Mouse (Mus musculus) cerebellum, adult 2 months (tissue): ENCODE results near the gene Abcc5. TPM values are rescaled to one million over a fixed set of nuclear protein-coding genes. Genes with fewer than 3 reads are reported as not detected.
A peak's percentile ranks its signal among the peaks of the same experiment; 100 is the strongest.

Source experiments
- DNase-seq, 2 experiments: peaks; one replicate each; pipeline ENCODE4 v3.0.0; 2021
- H3K27ac ChIP-seq: fragments of 200-500 bp; 2 replicates; pipeline ENCODE4 v1.5.1; 2012; ENCODE audit warnings: low read length, control low read depth, inconsistent platforms; ENCODE audit not compliant: insufficient read depth
- H3K27me3 ChIP-seq: fragments of 200-500 bp; 2 replicates; pipeline ENCODE4 v1.6.1; 2012; ENCODE audit warnings: inconsistent platforms, mild to moderate bottlenecking, low read length, moderate library complexity; ENCODE audit not compliant: control insufficient read depth, insufficient read depth
- H3K4me1 ChIP-seq: fragments of 200-500 bp; 2 replicates; pipeline ENCODE4 v1.6.1; 2011; ENCODE audit warnings: low read length; ENCODE audit not compliant: control insufficient read depth, insufficient read depth
- H3K4me3 ChIP-seq: fragments of 200-500 bp; replicated peaks from 2 replicates; pipeline ENCODE3; 2011; ENCODE audit warnings: mild to moderate bottlenecking, low read depth, low read length, control low read depth; ENCODE audit not compliant: insufficient read depth
- CTCF ChIP-seq: fragments of 200-500 bp; IDR thresholded peaks from 2 replicates; pipeline ENCODE4 v1.5.1; 2011; ENCODE audit warnings: low read depth, mild to moderate bottlenecking, control low read depth, low read length, moderate library complexity, borderline replicate concordance; ENCODE audit not compliant: insufficient read depth
- POLR2A ChIP-seq: fragments of 200-500 bp; IDR thresholded peaks from 2 replicates; pipeline ENCODE4 v1.6.1; 2011; ENCODE audit warnings: low read length, control low read depth, borderline replicate concordance; ENCODE audit not compliant: insufficient read depth
- WGBS: fragments of 180-500 bp; shearing (Covaris S2); methylation state at CpG from one replicate; pipeline ENCODE4 v1.1.7; 2018; 5-methylcytosine and 5-hydroxymethylcytosine counted together
- polyA plus RNA-seq: library from polyadenylated mRNA; depleted of rRNA; stranded (reverse); fragments of >200 nt; gene quantifications from 2 replicates; pipeline ENCODE4 v1.2.3, GENCODE M21; 2012

Abcc5 gene
- polyA plus RNA-seq, 1 experiment = 263 TPM

DNA sequence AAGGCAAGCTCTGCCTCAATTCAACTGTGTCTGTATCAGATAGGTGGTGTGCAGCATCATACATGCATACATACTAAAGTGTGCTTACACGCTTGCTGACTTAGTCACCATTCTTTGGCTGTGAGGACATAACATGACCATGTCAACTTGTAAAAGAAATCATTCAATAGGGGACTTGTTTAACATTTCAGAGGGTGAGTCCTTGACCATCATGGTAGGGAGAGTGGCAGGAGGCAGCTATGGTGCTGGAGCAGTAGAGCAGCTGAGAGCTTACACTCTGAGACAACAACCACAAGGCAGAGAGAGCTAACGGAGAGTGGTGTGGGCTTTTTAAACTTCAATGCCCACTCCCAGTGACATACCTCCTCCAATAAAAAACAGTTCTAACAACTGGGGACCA is 9.9 kb downstream of the Abcc5 start:
- no peak overlapping the region for H3K27ac ChIP-seq
- 95% methylated on average over 2 of the region's 2 CpGs for WGBS
- H3K27me3 ChIP-seq = no peaks in the 10 kb centered on the region
- TF ChIP-seq POLR2A (no peak), CTCF (no peak)
- no peaks in the 10 kb centered on the region; the same call in 1 of the 2 replicates for H3K4me1 ChIP-seq
- DNase-seq = no peak
- H3K4me3 ChIP-seq = no peak overlapping the region

- no peak for TF ChIP-seq POLR2A
- no peak for TF ChIP-seq CTCF
- 86% methylated on average over 6 of the region's 6 CpGs for WGBS
- no peaks in the 10 kb centered on the region; the same call in 1 of the 2 replicates for H3K4me1 ChIP-seq
- no peak overlapping the region for H3K27ac ChIP-seq
- no peak overlapping the region for H3K4me3 ChIP-seq
- DNase-seq = no peak
- no peaks in the 10 kb centered on the region for H3K27me3 ChIP-seq
Measured at GRCm38 (mm10) chr16:20415804-20416203, 10.4 kb downstream of the Abcc5 start.

GRCm38 (mm10) chr16:20415211-20415610 is 11.0 kb downstream of the Abcc5 start:
- DNase-seq = peak in 1 of 2 experiments; percentile 4
- WGBS = 75% methylated on average over 2 of the region's 2 CpGs
- TF ChIP-seq POLR2A (no peak), CTCF (no peak)
- Histone ChIP-seq H3K4me1 (no peaks in the 10 kb centered on the region; the same call in 1 of the 2 replicates), H3K27ac (no peak overlapping the region), H3K4me3 (no peak overlapping the region), H3K27me3 (no peaks in the 10 kb centered on the region)

DNA sequence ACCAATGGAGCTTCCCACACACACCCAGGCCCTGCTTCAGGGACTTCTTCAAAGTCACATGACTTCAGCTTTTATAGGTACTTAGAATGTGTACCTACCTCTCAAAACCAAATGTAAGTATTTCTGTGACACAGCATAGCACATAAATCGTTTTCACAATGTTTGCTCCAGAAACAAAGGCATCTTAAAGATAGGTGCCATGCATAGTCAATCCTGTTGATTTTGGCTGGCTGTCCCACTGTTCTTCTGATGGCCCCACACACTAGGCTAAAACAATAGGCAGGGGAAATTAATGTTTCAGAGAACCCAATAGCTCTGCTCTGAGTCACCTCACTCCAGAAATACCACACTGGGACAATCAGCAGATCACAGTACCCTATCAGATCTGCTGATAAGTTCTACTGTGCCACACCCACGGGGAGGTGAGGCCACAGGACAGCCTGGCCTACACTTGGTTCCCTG is 12.3 kb downstream of the Abcc5 start:
- no peaks in the 10 kb centered on the region; the same call in 1 of the 2 replicates for H3K4me1 ChIP-seq
- no peak overlapping the region for H3K27ac ChIP-seq
- DNase-seq = peak in 1 of 2 experiments; percentile 5
- TF ChIP-seq CTCF = no peak
- TF ChIP-seq POLR2A = no peak
- H3K4me3 ChIP-seq = no peak overlapping the region
- WGBS = 82% methylated on average over 2 of the region's 2 CpGs
- no peaks in the 10 kb centered on the region for H3K27me3 ChIP-seq

- no peak overlapping the region for H3K27ac ChIP-seq
- TF ChIP-seq CTCF (no peak), POLR2A (no peak)
- peak in 1 of 2 experiments; percentile 7 for DNase-seq
- H3K27me3 ChIP-seq = no peaks in the 10 kb centered on the region
- 65% methylated on average over 8 of the region's 8 CpGs for WGBS
- no peak overlapping the region for H3K4me3 ChIP-seq
- no peaks in the 10 kb centered on the region; the same call in 1 of the 2 replicates for H3K4me1 ChIP-seq
Measured at GRCm38 (mm10) chr16:20411958-20412570, 14.1 kb downstream of the Abcc5 start.

GRCm38 (mm10) chr16:20405335-20405734 is 20.9 kb downstream of the Abcc5 start:
- TF ChIP-seq CTCF = no peak
- no peak for TF ChIP-seq POLR2A
- 79% methylated on average over 4 of the region's 4 CpGs for WGBS
- DNase-seq = no peak
- Histone ChIP-seq H3K27me3 (no peaks in the 10 kb centered on the region), H3K27ac (no peak overlapping the region), H3K4me3 (no peak overlapping the region), H3K4me1 (peaks cover 5% of the 10 kb centered on the region; the same call in 1 of the 2 replicates)

- H3K4me3 ChIP-seq = no peak overlapping the region
- H3K27ac ChIP-seq = no peak overlapping the region
- WGBS = 94% methylated on average over 2 of the region's 2 CpGs
- TF ChIP-seq CTCF = no peak
- TF ChIP-seq POLR2A = no peak
- H3K27me3 ChIP-seq = no peaks in the 10 kb centered on the region
- H3K4me1 ChIP-seq = peaks cover 5% of the 10 kb centered on the region; the same call in 1 of the 2 replicates
- no peak for DNase-seq
Measured at GRCm38 (mm10) chr16:20403327-20403726, 22.9 kb downstream of the Abcc5 start.

- Histone ChIP-seq H3K4me3 (no peak overlapping the region), H3K27me3 (no peaks in the 10 kb centered on the region), H3K27ac (no peak overlapping the region), H3K4me1 (peaks cover 5% of the 10 kb centered on the region; the same call in 1 of the 2 replicates)
- DNase-seq = no peak
- TF ChIP-seq CTCF = no peak
- no peak for TF ChIP-seq POLR2A
- WGBS = 45% methylated on average over 3 of the region's 3 CpGs
Measured at GRCm38 (mm10) chr16:20401592-20401991, 24.6 kb downstream of the Abcc5 start.
